Mouse (Mus musculus) embryo, embryonic 10 days (tissue): ENCODE data around the gene Cenpv.
A peak's percentile ranks its signal among the peaks of the same experiment; 100 is the strongest.

Experiments
- DNase-seq: peaks from one replicate; pipeline ENCODE4 v3.0.0-alpha.2; 2015; ENCODE audit warnings: low spot score

Gene Cenpv

DNA sequence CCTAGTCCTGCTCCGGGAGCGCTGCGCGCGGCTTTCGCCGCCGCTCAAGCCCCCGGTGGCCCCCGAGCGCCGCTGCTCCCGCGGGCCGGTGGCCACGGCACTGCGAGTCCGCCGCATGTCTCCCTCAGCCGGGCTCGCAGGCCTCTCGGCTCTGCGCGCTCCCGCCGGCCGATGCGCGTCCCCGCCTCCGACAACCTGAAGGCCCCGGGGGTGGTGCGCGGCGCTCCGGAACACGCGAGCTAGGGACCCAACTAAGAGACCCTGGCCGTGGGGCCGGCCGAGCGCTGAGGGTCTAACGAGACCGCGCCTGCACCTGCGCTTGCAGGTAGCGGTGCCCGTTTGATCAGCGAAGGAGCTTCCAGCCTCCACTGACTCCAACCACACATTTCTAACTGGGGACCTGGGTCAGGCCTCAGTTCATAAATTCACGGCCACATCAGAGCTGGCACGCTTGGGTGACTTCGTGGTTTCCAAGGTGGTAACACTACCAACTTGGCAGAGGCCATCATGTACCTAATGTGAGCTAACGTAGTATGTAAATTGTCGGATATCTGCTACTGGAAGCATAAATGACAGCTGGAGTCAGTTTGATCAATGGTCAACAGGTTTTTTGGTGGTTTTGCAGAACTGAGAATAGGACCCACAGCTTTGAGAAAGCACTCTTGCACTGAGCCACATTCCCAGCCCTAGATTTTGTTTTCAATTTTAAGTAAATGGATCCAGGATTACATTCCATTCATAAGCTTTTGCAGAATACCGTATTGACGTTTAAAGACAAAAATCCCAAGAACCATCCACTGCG is at the start of gene Cenpv:
Gene Cenpv (minus strand): TSS at position 173 of the 802 bp plus-strand sequence.
- peak; percentile 78 for DNase-seq

- no peak for DNase-seq
Observed at GRCm38 (mm10) chr11:62587034-62587433, 48.0 kb upstream of the Cenpv start.

GRCm38 (mm10) chr11:62584671-62585206 is 45.7 kb upstream of the Cenpv start:
- no peak for DNase-seq

DNA sequence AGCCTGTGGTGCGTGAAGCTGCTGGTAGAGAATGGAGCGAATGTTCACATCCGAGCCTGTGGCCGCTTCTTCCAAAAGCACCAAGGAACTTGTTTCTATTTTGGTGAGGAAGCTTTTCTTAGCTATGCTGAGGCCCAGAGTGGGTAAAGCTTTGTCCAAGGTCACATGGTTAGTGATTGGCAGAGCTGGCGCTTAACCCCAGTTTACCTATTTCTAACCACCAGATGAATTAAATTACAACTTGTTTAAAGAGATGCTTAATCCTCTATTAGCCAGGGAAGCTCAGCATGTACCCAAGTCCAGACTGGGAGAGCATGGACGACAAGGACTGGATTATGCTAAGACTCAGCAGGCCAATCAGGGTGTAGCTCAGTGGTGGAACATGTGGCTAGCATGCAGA is 44.0 kb upstream of the Cenpv start:
- no peak for DNase-seq

GRCm38 (mm10) chr11:62576530-62577152 is 37.6 kb upstream of the Cenpv start:
- DNase-seq, result no peak

DNA sequence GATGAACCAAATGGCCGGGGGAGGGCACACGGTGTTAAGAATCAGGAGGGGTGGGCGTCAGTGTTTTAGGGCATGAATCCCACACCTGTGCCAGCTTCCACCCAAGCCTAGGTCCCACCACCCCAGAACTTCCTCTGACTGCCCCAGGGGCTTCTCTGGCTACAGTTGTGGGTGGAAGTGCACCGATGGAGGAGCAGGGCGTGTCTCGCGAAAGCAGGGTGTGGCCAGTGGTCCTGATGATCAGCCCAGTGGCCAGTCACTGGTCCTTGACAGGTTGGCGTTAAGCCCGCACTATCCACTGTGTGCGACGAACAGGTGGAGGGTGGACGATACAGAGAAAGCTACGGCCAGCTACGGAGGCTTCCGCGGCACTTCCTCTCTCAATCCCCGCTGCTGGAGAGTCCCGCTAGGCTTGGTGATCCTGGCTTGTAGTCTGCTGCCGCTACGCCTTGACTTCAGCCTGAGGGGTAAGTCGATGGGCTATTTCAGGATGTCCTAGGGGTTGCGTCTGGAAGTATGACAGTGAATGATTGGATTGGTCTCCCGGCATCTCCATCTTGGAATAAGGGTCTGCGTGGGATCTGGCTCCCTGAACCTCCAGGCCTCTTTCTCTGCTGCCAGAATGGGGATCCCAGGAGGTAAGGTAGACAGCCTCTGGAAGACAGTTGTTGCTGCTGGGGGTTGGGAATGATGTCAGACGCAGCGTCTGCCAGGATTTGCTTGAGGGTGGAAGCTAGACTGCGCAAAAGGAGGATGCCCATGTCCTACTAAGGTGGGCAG is 36.8 kb upstream of the Cenpv start:
- peak; percentile 41 for DNase-seq

DNA sequence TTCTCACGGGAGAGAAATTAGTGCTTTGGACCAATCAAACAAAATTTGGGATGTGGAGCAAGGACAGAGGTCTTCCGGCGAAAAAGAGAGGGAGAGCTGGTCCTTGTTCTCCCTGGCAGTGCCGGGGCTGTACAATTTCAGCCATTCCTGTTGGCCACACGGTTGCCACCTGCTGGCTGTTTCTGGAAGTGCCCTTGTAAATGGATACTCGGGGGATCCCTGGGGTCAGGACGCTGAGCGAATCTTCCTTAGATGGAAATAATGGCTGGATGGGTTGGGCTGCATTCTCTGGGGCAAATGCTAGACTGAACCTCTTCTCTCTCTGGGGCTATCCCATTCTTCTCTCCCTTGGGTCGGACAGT is 36.2 kb upstream of the Cenpv start:
- DNase-seq, result peak; percentile 94

GRCm38 (mm10) chr11:62574703-62575085 is 35.6 kb upstream of the Cenpv start:
- DNase-seq, result no peak

GRCm38 (mm10) chr11:62573959-62574702 is 35.1 kb upstream of the Cenpv start, which contains the start of gene Trpv2:
Gene Trpv2 (plus strand): TSS chr11:62574486.
- no peak for DNase-seq

- no peak for DNase-seq
Observed at GRCm38 (mm10) chr11:62568300-62568699, 29.2 kb upstream of the Cenpv start.

- DNase-seq, result no peak
Observed at GRCm38 (mm10) chr11:62566211-62566610, 27.1 kb upstream of the Cenpv start.

DNA sequence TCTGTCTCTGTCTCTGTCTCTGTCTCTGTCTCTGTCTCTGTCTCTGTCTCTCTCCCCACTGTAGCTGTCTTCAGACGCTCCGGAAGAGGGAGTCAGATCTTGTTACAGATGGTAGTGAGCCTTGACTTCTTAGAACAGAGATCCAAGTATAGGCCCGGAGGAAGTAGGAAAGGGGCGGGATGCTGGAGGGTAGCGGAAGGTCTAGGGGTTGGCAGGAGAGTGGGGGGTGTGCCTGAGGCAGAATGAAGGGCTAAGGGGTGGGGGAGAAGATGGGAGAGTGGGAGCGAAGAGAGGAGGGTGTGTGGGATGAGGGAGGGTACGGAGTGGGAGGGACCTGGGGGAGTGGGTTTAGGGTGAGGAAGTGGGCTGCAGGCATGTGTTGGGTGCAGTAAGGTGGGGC is 26.7 kb upstream of the Cenpv start:
- DNase-seq, result no peak

GRCm38 (mm10) chr11:62563590-62563989 is 24.5 kb upstream of the Cenpv start:
- DNase-seq, result no peak

DNA sequence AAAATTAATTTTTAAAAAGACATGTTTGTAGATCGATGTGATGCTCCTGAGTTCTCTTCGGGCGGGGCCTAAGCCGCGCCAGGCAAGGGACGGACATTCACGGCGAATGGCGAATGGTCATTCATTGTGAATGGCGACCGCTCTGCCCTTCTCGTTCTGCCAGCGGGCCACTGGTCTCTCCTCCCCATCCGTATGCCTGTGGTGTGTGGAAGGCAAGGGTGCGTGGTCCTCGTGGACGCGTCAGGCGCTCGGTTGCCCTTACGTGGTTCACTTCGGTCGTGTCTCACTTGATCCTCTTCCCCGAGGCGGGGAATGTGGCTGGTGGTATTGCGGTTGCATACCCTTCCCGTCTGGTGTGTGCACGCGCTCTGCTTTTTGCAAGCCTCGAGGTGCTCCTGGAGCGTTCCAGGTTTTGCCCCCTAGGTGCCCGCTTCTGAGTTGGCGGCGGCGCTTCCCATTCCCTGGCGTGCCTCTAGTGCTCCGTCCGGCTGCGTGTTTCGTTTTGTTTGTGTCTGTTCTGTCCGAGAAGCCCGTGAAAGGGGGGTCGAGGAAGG is 21.5 kb upstream of the Cenpv start:
- peak; percentile 35 for DNase-seq

GRCm38 (mm10) chr11:62558961-62559646 is 20.0 kb upstream of the Cenpv start:
- DNase-seq, result no peak

GRCm38 (mm10) chr11:62558152-62558551 is 19.1 kb upstream of the Cenpv start:
- no peak for DNase-seq

GRCm38 (mm10) chr11:62557205-62557604 is 18.1 kb upstream of the Cenpv start:
- no peak for DNase-seq

DNA sequence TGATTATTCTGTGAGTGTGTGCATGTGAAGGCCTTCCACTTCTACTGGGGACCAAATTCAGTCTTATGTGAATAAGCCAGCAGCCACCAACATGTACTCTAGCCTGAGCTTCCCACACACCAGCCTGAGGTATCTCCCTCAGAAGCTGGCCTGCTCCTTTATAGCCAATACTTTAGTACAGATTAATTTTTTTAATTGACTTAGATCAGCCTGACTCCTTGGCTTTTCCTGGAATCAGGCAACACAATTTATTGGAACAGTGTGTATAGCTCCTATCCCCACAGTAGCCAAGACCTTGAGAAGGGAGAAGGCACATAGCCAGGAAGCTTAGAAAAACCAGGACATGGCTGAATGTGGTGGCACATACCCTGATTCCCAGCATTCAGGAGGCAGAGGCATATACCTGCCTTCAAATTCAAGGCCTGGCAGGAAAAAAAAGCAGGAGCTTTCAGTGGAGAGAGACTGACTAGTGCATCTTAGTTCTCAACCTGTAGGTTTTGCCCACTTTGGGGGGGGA is 16.9 kb upstream of the Cenpv start:
- DNase-seq, result no peak

DNA sequence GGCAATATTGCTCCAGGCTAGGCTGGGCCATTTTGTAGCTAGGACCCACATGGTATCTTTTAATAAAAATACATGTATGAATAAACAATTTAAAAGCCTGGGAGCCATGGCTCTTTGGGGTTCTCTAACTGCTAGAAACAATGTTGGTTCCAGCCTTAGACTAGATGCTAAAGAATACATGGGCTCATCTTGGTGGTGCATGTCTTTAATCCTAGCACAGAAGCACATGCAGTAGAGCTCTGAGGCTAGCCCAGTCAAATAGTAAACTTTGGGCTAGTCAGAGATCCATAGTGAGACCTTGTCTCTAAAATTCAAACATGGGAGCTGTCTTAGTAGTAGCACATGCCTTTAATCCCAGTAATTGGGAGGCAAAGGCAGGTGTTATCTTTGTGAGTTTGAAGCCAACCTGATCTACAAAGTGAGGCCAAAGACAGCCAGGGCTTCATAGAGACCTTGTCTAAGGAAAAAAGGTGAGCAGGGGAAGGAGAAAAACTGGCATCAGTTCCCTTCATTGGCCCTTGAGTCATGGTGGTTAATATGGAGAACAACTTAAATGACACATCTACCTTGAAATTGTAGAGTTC is 16.0 kb upstream of the Cenpv start:
- no peak for DNase-seq

- no peak for DNase-seq
Observed at GRCm38 (mm10) chr11:62554163-62554855, 15.2 kb upstream of the Cenpv start.
